Mouse (Mus musculus): ENCODE measurements around the gene Mef2d.

GRCm38 (mm10) chr3:88121164-88122131, 20.7 kb upstream of the Mef2d start:
- no peak for TF ChIP-seq GATA1 (IDR thresholded peaks at IDR 0.05; ENCODE audit: borderline replicate concordance, low read length)
- no peak for TF ChIP-seq FLI1 (IDR thresholded peaks at IDR 0.05; ENCODE audit: low read length)
